Mouse (Mus musculus) megakaryocyte progenitor cell, adult 5-6 weeks (primary cell): ENCODE measurements around the gene Olfr998. TPM values are rescaled to one million over a fixed set of nuclear protein-coding genes. Genes with fewer than 3 reads are reported as not detected.
"Not testable (repeated sequence)": the region's sequence is repeated elsewhere in the genome, so short reads cannot be mapped to it uniquely, and the experiment has no call there.

Experiments
- ATAC-seq: replicated peaks from 2 replicates; pipeline ENCODE4 v1.8.0; 2016; ENCODE audit warnings: mild to moderate bottlenecking, moderate TSS enrichment, inconsistent platforms; ENCODE audit not compliant: poor library complexity
- total RNA-seq, 2 experiments: library from RNA; stranded (forward) in 1 of 2; stranded (reverse) in 1 of 2; fragments of 157-497, 149-512 nt in 1 of 2; fragments of 200-1000 nt in 1 of 2; gene quantifications; 2 replicates each; pipeline versions ENCODE4 v1.2.3 to v1.2.4; 2015 to 2017

Olfr998 gene
- total RNA-seq (2015) (not detected in 2 replicates), total RNA-seq (2017) (not detected in 2 replicates)

- not testable (repeated sequence) for ATAC-seq
Measured at GRCm38 (mm10) chr2:85588648-85589047, at the start of gene Olfr998. Olfr998 (plus strand) TSS chr2:85588948.

- ATAC-seq: no peak
Measured at GRCm38 (mm10) chr2:85554806-85555205, 33.9 kb upstream of the Olfr998 start.

GRCm38 (mm10) chr2:85560226-85560625 lies 28.5 kb upstream of the Olfr998 start:
- ATAC-seq: peak; percentile 37; the same call in 1 of the 2 replicates

DNA sequence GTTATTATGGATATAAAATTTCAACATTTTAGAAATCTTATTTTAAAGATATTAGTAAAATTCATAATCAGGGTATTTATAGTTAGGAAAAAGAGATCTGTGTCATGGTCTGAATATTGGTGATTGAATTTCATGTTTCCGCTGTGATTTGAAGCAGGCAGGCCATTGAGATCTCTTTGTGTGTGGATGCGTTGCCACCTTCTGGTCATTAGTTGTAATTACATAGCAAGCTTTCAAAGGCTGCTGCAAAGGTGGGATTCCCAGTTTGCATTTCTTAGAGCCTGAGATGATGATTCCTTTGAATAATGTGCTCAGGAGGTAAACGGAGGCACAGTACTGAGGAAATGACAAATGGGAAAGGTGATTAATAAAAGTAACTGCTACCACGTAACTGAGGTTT lies 27.6 kb upstream of the Olfr998 start:
- peak; percentile 95 for ATAC-seq

DNA sequence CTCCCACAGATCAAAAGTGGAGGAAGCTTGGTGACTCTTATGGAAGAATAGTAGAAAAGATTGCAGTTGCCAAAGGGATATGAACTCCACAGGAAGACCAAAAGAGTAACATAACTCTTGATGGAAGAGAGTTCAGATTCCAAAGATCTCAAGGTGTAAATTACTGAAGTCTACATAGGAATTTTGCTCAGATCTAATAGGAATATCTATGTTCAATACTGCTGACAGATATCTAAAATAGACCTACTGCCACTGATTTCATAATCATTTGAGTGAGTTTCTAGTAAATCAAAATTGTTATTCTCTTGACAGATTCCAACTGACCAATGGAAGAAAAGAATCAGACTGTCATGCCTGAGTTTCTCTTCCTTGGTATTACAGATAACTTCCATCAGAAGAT lies 9.8 kb upstream of the Olfr998 start, which contains the start of gene Olfr996:
Gene Olfr996, plus strand, starts transcription at position 301 of the 400 bp plus-strand sequence.
- no peak for ATAC-seq

GRCm38 (mm10) chr2:85611803-85612202 lies 23.1 kb downstream of the Olfr998 start, which contains the start of gene Olfr1000:
Olfr1000 (minus strand) TSS chr2:85611903.
- ATAC-seq: no peak

Other genes with a start within 250 kb of the Olfr998 start
- not detected in 2 replicates for gene Olfr987, start 249.6 kb upstream of the Olfr998 start, total RNA-seq (2015)
- not detected in 2 replicates for gene Olfr987, start 249.6 kb upstream of the Olfr998 start, total RNA-seq (2017)
- not detected in 2 replicates for gene Olfr988, start 225.7 kb upstream of the Olfr998 start, total RNA-seq (2015)
- gene Olfr988, start 225.7 kb upstream of the Olfr998 start, total RNA-seq (2017): not detected in 2 replicates
- not detected in 2 replicates for gene Olfr992, start 179.5 kb upstream of the Olfr998 start, total RNA-seq (2015)
- gene Olfr992, start 179.5 kb upstream of the Olfr998 start, total RNA-seq (2017): not detected in 2 replicates
- not detected in 2 replicates for gene Olfr993, start 174.1 kb upstream of the Olfr998 start, total RNA-seq (2015)
- not detected in 2 replicates for gene Olfr993, start 174.1 kb upstream of the Olfr998 start, total RNA-seq (2017)
- gene Olfr994, start 152.5 kb upstream of the Olfr998 start, total RNA-seq (2015): not detected in 2 replicates
- not detected in 2 replicates for gene Olfr994, start 152.5 kb upstream of the Olfr998 start, total RNA-seq (2017)
- gene Olfr995, start 145.3 kb upstream of the Olfr998 start, total RNA-seq (2015): not detected in 2 replicates
- gene Olfr995, start 145.3 kb upstream of the Olfr998 start, total RNA-seq (2017): not detected in 2 replicates
- gene 4833423E24Rik, start 69.9 kb upstream of the Olfr998 start, total RNA-seq (2015): not detected in 2 replicates
- not detected in 2 replicates for gene 4833423E24Rik, start 69.9 kb upstream of the Olfr998 start, total RNA-seq (2017)
- gene Olfr996, start 9.7 kb upstream of the Olfr998 start, total RNA-seq (2015): not detected in 2 replicates
- not detected in 2 replicates for gene Olfr996, start 9.7 kb upstream of the Olfr998 start, total RNA-seq (2017)
- not detected in 2 replicates for gene Olfr1000, start 23.0 kb downstream of the Olfr998 start, total RNA-seq (2015)
- not detected in 2 replicates for gene Olfr1000, start 23.0 kb downstream of the Olfr998 start, total RNA-seq (2017)
- not detected in 2 replicates for gene Olfr1002, start 61.8 kb downstream of the Olfr998 start, total RNA-seq (2015)
- not detected in 2 replicates for gene Olfr1002, start 61.8 kb downstream of the Olfr998 start, total RNA-seq (2017)
- not detected in 2 replicates for gene Olfr154, start 75.5 kb downstream of the Olfr998 start, total RNA-seq (2015)
- gene Olfr154, start 75.5 kb downstream of the Olfr998 start, total RNA-seq (2017): not detected in 2 replicates
- not detected in 2 replicates for gene Olfr1006, start 89.8 kb downstream of the Olfr998 start, total RNA-seq (2015)
- gene Olfr1006, start 89.8 kb downstream of the Olfr998 start, total RNA-seq (2017): not detected in 2 replicates
- gene Olfr1008, start 100.5 kb downstream of the Olfr998 start, total RNA-seq (2015): not detected in 2 replicates
- gene Olfr1008, start 100.5 kb downstream of the Olfr998 start, total RNA-seq (2017): not detected in 2 replicates
- gene Olfr1009, start 126.5 kb downstream of the Olfr998 start, total RNA-seq (2015): not detected in 2 replicates
- gene Olfr1009, start 126.5 kb downstream of the Olfr998 start, total RNA-seq (2017): not detected in 2 replicates
- gene Olfr1012, start 173.8 kb downstream of the Olfr998 start, total RNA-seq (2015): not detected in 2 replicates
- not detected in 2 replicates for gene Olfr1012, start 173.8 kb downstream of the Olfr998 start, total RNA-seq (2017)
- gene Olfr1013, start 178.2 kb downstream of the Olfr998 start, total RNA-seq (2015): not detected in 2 replicates
- not detected in 2 replicates for gene Olfr1013, start 178.2 kb downstream of the Olfr998 start, total RNA-seq (2017)
- gene Olfr1014, start 183.8 kb downstream of the Olfr998 start, total RNA-seq (2015): not detected in 2 replicates
- not detected in 2 replicates for gene Olfr1014, start 183.8 kb downstream of the Olfr998 start, total RNA-seq (2017)
- not detected in 2 replicates for gene Olfr1015, start 193.1 kb downstream of the Olfr998 start, total RNA-seq (2015)
- not detected in 2 replicates for gene Olfr1015, start 193.1 kb downstream of the Olfr998 start, total RNA-seq (2017)
- not detected in 2 replicates for gene Olfr1016, start 213.6 kb downstream of the Olfr998 start, total RNA-seq (2015)
- not detected in 2 replicates for gene Olfr1016, start 213.6 kb downstream of the Olfr998 start, total RNA-seq (2017)
- not detected in 2 replicates for gene Olfr1018, start 229.5 kb downstream of the Olfr998 start, total RNA-seq (2015)
- gene Olfr1018, start 229.5 kb downstream of the Olfr998 start, total RNA-seq (2017): not detected in 2 replicates